Comparison of ENCODE assay signal across 16 mouse cellular contexts in genomic region chr11:75032946-75033345, GRCm38 (mm10).
DNase-seq lines count a peak whose midpoint lies in the region; ATAC-seq and TF ChIP-seq lines count a peak whose summit lies in the region.
"Had no signal": no experiment of that assay in that cellular context is flagged by ENCODE, and none has a peak within 500 bp of the region (broad histone marks: within the 10 kb centered on the region; RNA-seq: fewer than 3 reads in every experiment).

No protein-coding gene starts in this region.

- TF ChIP-seq POLR2A in cerebellum, adult 2 months (IDR thresholded peaks at IDR 0.05; ENCODE audit: borderline replicate concordance, insufficient read depth, low read length), result no peak

- peaks cover 8% of the 10 kb centered on the region for H3K4me1 ChIP-seq in cerebellum, adult 2 months (ENCODE audit: control insufficient read depth, insufficient read depth, low read length)
- peaks cover 17% of the 10 kb centered on the region; the same call in 1 of the 2 replicates for H3K4me1 ChIP-seq in heart, postnatal 0 days (ENCODE audit: control insufficient read depth, insufficient read depth)
- H3K4me1 ChIP-seq: midbrain, embryonic 10.5 days had no signal

- WGBS in cerebellum, adult 2 months, result 69% methylated on average over 2 of the region's 2 CpGs
- WGBS in heart, postnatal 0 days, result 67% methylated on average over 2 of the region's 2 CpGs

- H3K27me3 ChIP-seq in cerebellum, adult 2 months (ENCODE audit: control insufficient read depth, insufficient read depth, low read length), result no peaks in the 10 kb centered on the region
- no peaks in the 10 kb centered on the region for H3K27me3 ChIP-seq in heart, postnatal 0 days (ENCODE audit: control insufficient read depth, insufficient read depth, low read length)
- H3K27me3 ChIP-seq: embryonic facial prominence, embryonic 12.5 days; limb, embryonic 13.5 days had no signal

- DNase-seq in cerebellum, adult 2 months, result no peak
- DNase-seq in cerebellum, adult 8-10 months, result no peak
- no peak for DNase-seq in heart, postnatal 0 days (ENCODE audit: low spot score)
- no peak for DNase-seq in heart, adult 9 months (ENCODE audit: low spot score in 2 of 2)
- peak; percentile 20 for DNase-seq in 416B (ENCODE audit: low read depth)
- no peak for DNase-seq in embryo, embryonic 9.5 days (ENCODE audit: extremely low spot score)
- DNase-seq in layer of hippocampus, adult 18-20 months (ENCODE audit: low spot score in 2 of 2), result no peak
- DNase-seq: adrenal gland, adult 2 months; kidney, adult 11 months; kidney, postnatal 4 days; spleen, adult 18-20 months had no signal

- no peak overlapping the region for H3K9ac ChIP-seq in heart, postnatal 0 days (replicated peaks; ENCODE audit: low read depth, low read length)
- H3K9ac ChIP-seq: embryonic facial prominence, embryonic 12.5 days; limb, embryonic 13.5 days had no signal

- TF ChIP-seq EP300 in heart, postnatal 0 days (IDR thresholded peaks at IDR 0.05; ENCODE audit: low read depth), result no peak

- no peak overlapping the region for H3K4me3 ChIP-seq in cerebellum, adult 2 months (replicated peaks; ENCODE audit: insufficient read depth, low read depth, low read length)
- H3K4me3 ChIP-seq in heart, postnatal 0 days (ENCODE audit: low read depth, low read length), result no peak overlapping the region
- H3K4me3 ChIP-seq: embryonic facial prominence, embryonic 12.5 days; left cerebral cortex, adult 2 months; limb, embryonic 13.5 days; midbrain, embryonic 10.5 days had no signal

- no peak for ATAC-seq in heart, postnatal 0 days (ENCODE audit: insufficient read depth, low read depth)
- ATAC-seq in megakaryocyte-erythroid progenitor cell, adult 5-6 weeks (replicated peaks; ENCODE audit: low FRiP score, low TSS enrichment, poor library complexity, severe bottlenecking), result 0 out of 2 replicates have a peak, but pooled peaks have one; percentile 37

- TF ChIP-seq CTCF in cerebellum, adult 2 months (IDR thresholded peaks at IDR 0.05; ENCODE audit: borderline replicate concordance, insufficient read depth, low read depth, low read length), result no peak
- no peak for TF ChIP-seq CTCF in heart, postnatal 0 days (IDR thresholded peaks at IDR 0.05; ENCODE audit: low read depth)

- H3K4me2 ChIP-seq in heart, postnatal 0 days (ENCODE audit: low read depth, low read length), result no peak overlapping the region
- H3K4me2 ChIP-seq: embryonic facial prominence, embryonic 12.5 days; limb, embryonic 13.5 days had no signal

- no peaks in the 10 kb centered on the region for H3K36me3 ChIP-seq in heart, postnatal 0 days (replicated peaks; ENCODE audit: control insufficient read depth, insufficient read depth, low read length)
- H3K36me3 ChIP-seq: embryonic facial prominence, embryonic 12.5 days; limb, embryonic 13.5 days; midbrain, embryonic 10.5 days had no signal

- H3K27ac ChIP-seq in cerebellum, adult 2 months (ENCODE audit: insufficient read depth, low read length), result peak overlapping the region; percentile 59; the same call in 1 of the 2 replicates
- peak overlapping the region; percentile 72 for H3K27ac ChIP-seq in heart, postnatal 0 days (ENCODE audit: low read depth)
- H3K27ac ChIP-seq: embryonic facial prominence, embryonic 12.5 days; left cerebral cortex, adult 2 months; limb, embryonic 13.5 days; midbrain, embryonic 10.5 days had no signal

- no peaks in the 10 kb centered on the region for H3K9me3 ChIP-seq in heart, postnatal 0 days (replicated peaks; ENCODE audit: control insufficient read depth, low read length)
- H3K9me3 ChIP-seq: embryonic facial prominence, embryonic 12.5 days; limb, embryonic 13.5 days; midbrain, embryonic 10.5 days had no signal
